ENCODE assay signal across 23 mouse cellular contexts in genomic region chr4:76403219-76403618, GRCm38 (mm10).
DNase-seq lines count a peak whose midpoint lies in the region; ATAC-seq lines count a peak whose summit lies in the region.
"Had no signal": no experiment of that assay in that cellular context is flagged by ENCODE, and none has a peak within 500 bp of the region (broad histone marks: within the 10 kb centered on the region; RNA-seq: fewer than 3 reads in every experiment).

No protein-coding gene starts in this region.

- H3K27me3 ChIP-seq in hindbrain, embryonic 11.5 days (ENCODE audit: control insufficient read depth, insufficient read depth, low read length) = no peaks in the 10 kb centered on the region
- H3K27me3 ChIP-seq: embryonic facial prominence, embryonic 15.5 days; kidney, embryonic 15.5 days had no signal

- no peak overlapping the region for H3K4me2 ChIP-seq in hindbrain, embryonic 11.5 days (replicated peaks; ENCODE audit: low read depth, low read length)
- H3K4me2 ChIP-seq: embryonic facial prominence, embryonic 15.5 days; hindbrain, embryonic 14.5 days; kidney, embryonic 15.5 days had no signal

- no peaks in the 10 kb centered on the region for H3K4me1 ChIP-seq in hindbrain, embryonic 11.5 days (replicated peaks; ENCODE audit: control insufficient read depth, insufficient read depth, low read length)
- H3K4me1 ChIP-seq: embryonic facial prominence, embryonic 15.5 days; heart, embryonic 10.5 days; kidney, embryonic 15.5 days had no signal

- ATAC-seq in hindbrain, embryonic 11.5 days (ENCODE audit: low FRiP score) = no peak
- ATAC-seq: forebrain, embryonic 14.5 days; intestine, embryonic 16.5 days had no signal

- no peak overlapping the region for H3K9ac ChIP-seq in hindbrain, embryonic 11.5 days (ENCODE audit: low read depth, low read length)
- H3K9ac ChIP-seq: embryonic facial prominence, embryonic 15.5 days; hindbrain, embryonic 14.5 days; kidney, embryonic 15.5 days had no signal

- WGBS in hindbrain, embryonic 11.5 days = 94% methylated on average over 5 of the region's 5 CpGs

- peak; percentile 85 for DNase-seq in brain, adult 2 months (ENCODE audit: low read depth, low spot score)
- DNase-seq in cerebellum, adult 11 months = peak; percentile 29
- peak; percentile 37 for DNase-seq in cerebellum, adult 8-10 months
- peak; percentile 20 to 45 for DNase-seq in cerebellum, postnatal 14 days
- no peak for DNase-seq in ovary, postnatal 36 days (ENCODE audit: low spot score)
- DNase-seq in c-Kit-positive CD71-positive TER-119-positive erythroid progenitor cells, embryonic 14.5 days (ENCODE audit: low spot score) = no peak
- no peak for DNase-seq in hindbrain, embryonic 11.5 days (ENCODE audit: low spot score)
- DNase-seq: adrenal gland, adult 2 months; adrenal gland, postnatal 25 days; embryo, embryonic 11 days; gastrocnemius, adult 2 months; gastrocnemius, postnatal 36 days; heart, adult 18-20 months; heart, postnatal 10 days; kidney, adult 2 months had no signal

- H3K9me3 ChIP-seq in hindbrain, embryonic 11.5 days (ENCODE audit: control insufficient read depth, low read length) = no peaks in the 10 kb centered on the region
- H3K9me3 ChIP-seq: embryonic facial prominence, embryonic 15.5 days; forebrain, embryonic 10.5 days; heart, embryonic 10.5 days; kidney, embryonic 15.5 days had no signal

- no peak overlapping the region for H3K27ac ChIP-seq in hindbrain, embryonic 11.5 days (ENCODE audit: low read depth, low read length)
- H3K27ac ChIP-seq: embryonic facial prominence, embryonic 15.5 days; forebrain, embryonic 10.5 days; gastrocnemius, adult 2 months; heart, embryonic 10.5 days; hindbrain, embryonic 14.5 days; kidney, embryonic 15.5 days had no signal

- H3K36me3 ChIP-seq in hindbrain, embryonic 11.5 days (ENCODE audit: control insufficient read depth, insufficient read depth, low read length) = no peaks in the 10 kb centered on the region
- H3K36me3 ChIP-seq: embryonic facial prominence, embryonic 15.5 days; forebrain, embryonic 10.5 days; heart, embryonic 10.5 days; kidney, embryonic 15.5 days had no signal

- H3K4me3 ChIP-seq in hindbrain, embryonic 11.5 days (ENCODE audit: low read depth, low read length) = no peak overlapping the region
- H3K4me3 ChIP-seq: embryonic facial prominence, embryonic 15.5 days; erythroblast, embryonic 14.5 days; forebrain, embryonic 10.5 days; gastrocnemius, adult 2 months; heart, embryonic 10.5 days; kidney, embryonic 15.5 days had no signal

Comparison
In these comparisons a context has a peak if more than half of its experiments do, and no peak if none do; other contexts are left out.
1. DNase-seq: peak in brain, adult 2 months (single experiment), cerebellum, adult 11 months (single experiment), cerebellum, adult 8-10 months (single experiment) and cerebellum, postnatal 14 days (2 of 2); none in ovary, postnatal 36 days (single experiment), c-Kit-positive CD71-positive TER-119-positive erythroid progenitor cells, embryonic 14.5 days (single experiment) and hindbrain, embryonic 11.5 days (single experiment).